Mouse (Mus musculus) left cerebral cortex, adult 6 months (tissue): Measurements from ENCODE around the gene Pole4. TPM values are rescaled to one million over a fixed set of nuclear protein-coding genes. Genes with fewer than 3 reads are reported as not detected.

Source experiments
- long read RNA-seq, 2 experiments: library from polyadenylated mRNA; unstranded; transcript quantifications; one replicate each; pipeline ENCODE4 v2.0.0; 2019 to 2020
- polyA plus RNA-seq: library from polyadenylated mRNA; unstranded; fragments of <200 nt; fragmentation: Nextera tagmentation; gene quantifications from 2 replicates; pipeline ENCODE4 v1.2.3, GENCODE M21; 2021

The Pole4 gene
- polyA plus RNA-seq, result 61.9 and 73.7 TPM in 2 replicates
- long read RNA-seq, experiment 1, transcript Pole4-201 (4 exons, 1,769 nt), result major isoform, 154 of 164 reads
- long read RNA-seq, experiment 1, partial matches to known transcripts, result 1 of 164 reads
- long read RNA-seq, experiment 1, other reads (novel, unspliced or antisense), result 6 of 164 reads
- long read RNA-seq, experiment 2, transcript Pole4-201 (4 exons, 1,769 nt), result major isoform, 79 of 94 reads
- long read RNA-seq, experiment 2, partial matches to known transcripts, result 4 of 94 reads
- long read RNA-seq, experiment 2, other reads (novel, unspliced or antisense), result 8 of 94 reads

GRCm38 (mm10) chr6:82705221-82705620 lies at the start of gene Pole4:
Gene Pole4, minus strand, starts transcription at chr6:82705365.

Other genes with a start within 250 kb of the Pole4 start
- gene Hk2, start 69.1 kb upstream of the Pole4 start, polyA plus RNA-seq, result 1.3 and 3.5 TPM in 2 replicates
- 11.5 and 14.3 TPM in 2 replicates for gene Sema4f, start 234.4 kb upstream of the Pole4 start, polyA plus RNA-seq
- gene M1ap, start 241.5 kb upstream of the Pole4 start, polyA plus RNA-seq, result not detected in 2 replicates